Mouse (Mus musculus) mammary gland, adult 2 months (tissue): ENCODE data around the gene Tas2r106. TPM values are rescaled to one million over a fixed set of nuclear protein-coding genes. Genes with fewer than 3 reads are reported as not detected.

Source experiments
- polyA plus RNA-seq: library from polyadenylated mRNA; depleted of rRNA; stranded (reverse); fragments of >200 nt; gene quantifications from 2 replicates; pipeline ENCODE4 v1.2.3, GENCODE M21; 2012; ENCODE audit warnings: low replicate concordance; rRNA removed

Gene Tas2r106
- polyA plus RNA-seq, result not detected in 2 replicates

GRCm38 (mm10) chr6:131678786-131679185 is at the start of gene Tas2r106:
Gene Tas2r106, minus strand, starts transcription at chr6:131678886.

GRCm38 (mm10) chr6:131689963-131690362 is 11.3 kb upstream of the Tas2r106 start, which contains the start of gene Tas2r114:
Gene Tas2r114, minus strand, starts transcription at chr6:131690063.

DNA sequence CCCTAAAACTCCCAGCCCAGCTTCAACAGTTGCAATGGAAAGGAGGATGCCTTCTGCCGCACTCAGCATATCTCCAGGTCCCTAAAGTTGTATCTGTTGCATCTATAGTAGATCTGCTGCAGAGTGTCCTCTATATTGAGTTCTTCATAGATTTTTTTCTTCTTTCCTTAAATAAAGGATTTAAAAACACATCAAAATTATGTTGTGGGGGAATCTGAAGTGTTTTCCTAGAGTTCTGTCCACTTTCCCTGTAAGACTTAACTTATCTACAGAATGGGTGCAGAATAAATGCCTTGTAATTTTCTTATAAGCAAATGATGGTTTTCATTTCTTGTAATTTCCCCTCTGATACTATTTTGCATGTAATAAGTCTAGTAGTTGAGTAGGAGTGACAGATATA is 8.7 kb upstream of the Tas2r106 start, which contains the start of gene Tas2r105:
Tas2r105 (minus strand) TSS at position 101 of the 400 bp plus-strand sequence.

GRCm38 (mm10) chr6:131685644-131686043 is 7.0 kb upstream of the Tas2r106 start, which contains the start of gene Tas2r104:
Gene Tas2r104, minus strand, starts transcription at chr6:131685744.

GRCm38 (mm10) chr6:131660049-131660448 is 18.6 kb downstream of the Tas2r106 start, which contains the start of gene Tas2r107:
Gene Tas2r107, minus strand, starts transcription at chr6:131660149.

DNA sequence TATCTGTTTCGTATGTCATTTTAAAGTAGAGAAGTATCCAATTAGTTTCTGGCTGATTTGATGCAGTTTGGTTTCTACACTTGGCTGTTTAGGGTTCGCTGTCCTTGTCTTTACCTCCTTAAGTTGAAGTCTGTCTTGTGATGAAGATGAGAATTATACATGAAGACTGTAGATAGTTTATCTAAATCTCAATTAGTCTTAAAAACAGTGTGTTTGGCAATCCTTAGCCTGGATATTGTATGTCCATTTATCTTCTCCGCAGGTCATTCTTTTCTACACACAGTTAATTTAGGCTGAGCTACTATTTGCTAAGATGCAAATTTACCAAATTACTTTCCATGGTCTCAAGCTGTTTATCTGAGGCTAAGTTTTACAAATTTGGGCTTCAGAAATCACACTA is 47.9 kb downstream of the Tas2r106 start, which contains the start of gene Tas2r130:
Tas2r130 (minus strand) TSS at position 101 of the 400 bp plus-strand sequence.

Other genes starting within 250 kb of the Tas2r106 start
- not detected in 2 replicates for gene 5430401F13Rik, start 192.5 kb downstream of the Tas2r106 start, polyA plus RNA-seq
- not detected in 2 replicates for gene Gm6619, start 192.5 kb downstream of the Tas2r106 start, polyA plus RNA-seq
- not detected in 2 replicates for gene Tas2r130, start 48.0 kb downstream of the Tas2r106 start, polyA plus RNA-seq
- not detected in 2 replicates for gene Tas2r107, start 18.7 kb downstream of the Tas2r106 start, polyA plus RNA-seq
- not detected in 2 replicates for gene Tas2r104, start 6.9 kb upstream of the Tas2r106 start, polyA plus RNA-seq
- not detected in 2 replicates for gene Tas2r105, start 8.6 kb upstream of the Tas2r106 start, polyA plus RNA-seq
- not detected in 2 replicates for gene Tas2r114, start 11.2 kb upstream of the Tas2r106 start, polyA plus RNA-seq